Mouse (Mus musculus): ENCODE measurements at regions not wholly inside any gene's neighbourhood (a gene's known extent, or its start where the extent isn't known, plus 50 kb on each side); places are given as distances from the start of the nearest gene placed in this dataset.
A peak's percentile ranks its signal among the peaks of the same experiment; 100 is the strongest.

- no peak overlapping the region for H3K4me3 ChIP-seq
- H3K27ac ChIP-seq, result no peak overlapping the region
- WGBS, result 57% methylated on average over 6 of the region's 6 CpGs
- no peak for ATAC-seq (ENCODE audit: low FRiP score)
- H3K9me3 ChIP-seq (replicated peaks), result no peaks in the 10 kb centered on the region
- H3K36me3 ChIP-seq, result no peaks in the 10 kb centered on the region
- H3K4me2 ChIP-seq (replicated peaks), result no peak overlapping the region
- H3K27me3 ChIP-seq, result no peaks in the 10 kb centered on the region
- H3K4me1 ChIP-seq, result no peaks in the 10 kb centered on the region
- H3K9ac ChIP-seq, result no peak overlapping the region
Observed at GRCm38 (mm10) chr6:50760367-50760766, 106.1 kb upstream of the Npvf start.

- Histone ChIP-seq H3K4me1 (peaks cover 10% of the 10 kb centered on the region), H3K36me3 (no peaks in the 10 kb centered on the region), H3K4me2 (replicated peaks) (no peak overlapping the region), H3K27ac (no peak overlapping the region), H3K27me3 (no peaks in the 10 kb centered on the region), H3K9me3 (replicated peaks) (no peaks in the 10 kb centered on the region), H3K9ac (no peak overlapping the region), H3K4me3 (no peak overlapping the region)
- 46% methylated on average over 4 of the region's 4 CpGs for WGBS
- no peak for ATAC-seq (ENCODE audit: low FRiP score)
Observed at GRCm38 (mm10) chr6:50763121-50763520, 108.9 kb upstream of the Npvf start.

- peak overlapping the region; percentile 25; the same call in 1 of the 2 replicates for H3K4me2 ChIP-seq (replicated peaks)
- H3K27me3 ChIP-seq, result no peaks in the 10 kb centered on the region
- no peak overlapping the region for H3K9ac ChIP-seq
- H3K4me1 ChIP-seq, result peaks cover 10% of the 10 kb centered on the region
- H3K27ac ChIP-seq, result peak overlapping the region; percentile 64
- peak; percentile 38; the same call in 1 of the 2 replicates for ATAC-seq (ENCODE audit: low FRiP score)
- H3K36me3 ChIP-seq, result no peaks in the 10 kb centered on the region
- H3K9me3 ChIP-seq (replicated peaks), result no peaks in the 10 kb centered on the region
- 37% methylated on average over 14 of the region's 14 CpGs for WGBS
- H3K4me3 ChIP-seq, result no peak overlapping the region
Observed at GRCm38 (mm10) chr6:50766442-50766915, 112.2 kb upstream of the Npvf start.

- H3K9ac ChIP-seq, result no peak overlapping the region
- no peaks in the 10 kb centered on the region for H3K27me3 ChIP-seq
- H3K4me2 ChIP-seq (replicated peaks), result no peak overlapping the region
- no peaks in the 10 kb centered on the region for H3K9me3 ChIP-seq (replicated peaks)
- no peak overlapping the region for H3K4me3 ChIP-seq
- peaks cover 10% of the 10 kb centered on the region for H3K4me1 ChIP-seq
- 36% methylated on average over 6 of the region's 6 CpGs for WGBS
- no peaks in the 10 kb centered on the region for H3K36me3 ChIP-seq
- no peak for ATAC-seq (ENCODE audit: low FRiP score)
- peak overlapping the region; percentile 64 for H3K27ac ChIP-seq
Observed at GRCm38 (mm10) chr6:50767126-50767525, 112.9 kb upstream of the Npvf start.

GRCm38 (mm10) chr6:50767827-50768226, 113.6 kb upstream of the Npvf start:
- Histone ChIP-seq H3K4me2 (replicated peaks) (no peak overlapping the region), H3K36me3 (no peaks in the 10 kb centered on the region), H3K4me1 (peaks cover 10% of the 10 kb centered on the region), H3K9ac (no peak overlapping the region), H3K9me3 (replicated peaks) (no peaks in the 10 kb centered on the region), H3K27ac (no peak overlapping the region), H3K4me3 (no peak overlapping the region), H3K27me3 (no peaks in the 10 kb centered on the region)
- 89% methylated on average over 4 of the region's 4 CpGs for WGBS
- no peak for ATAC-seq (ENCODE audit: low FRiP score)

- Histone ChIP-seq H3K4me2 (replicated peaks) (no peak overlapping the region), H3K27me3 (no peaks in the 10 kb centered on the region), H3K9ac (no peak overlapping the region), H3K27ac (no peak overlapping the region), H3K36me3 (no peaks in the 10 kb centered on the region), H3K9me3 (replicated peaks) (no peaks in the 10 kb centered on the region), H3K4me1 (peaks cover 10% of the 10 kb centered on the region), H3K4me3 (no peak overlapping the region)
- 83% methylated on average over 2 of the region's 2 CpGs for WGBS
- ATAC-seq (ENCODE audit: low FRiP score), result no peak
Observed at GRCm38 (mm10) chr6:50769101-50769500, 114.9 kb upstream of the Npvf start.

- Histone ChIP-seq H3K9ac (no peak overlapping the region), H3K27ac (no peak overlapping the region), H3K36me3 (no peaks in the 10 kb centered on the region), H3K27me3 (no peaks in the 10 kb centered on the region), H3K9me3 (replicated peaks) (no peaks in the 10 kb centered on the region), H3K4me2 (replicated peaks) (no peak overlapping the region), H3K4me1 (peaks cover 15% of the 10 kb centered on the region), H3K4me3 (no peak overlapping the region)
- no peak for ATAC-seq (ENCODE audit: low FRiP score)
- WGBS, result 72% methylated on average over 3 of the region's 3 CpGs
Observed at GRCm38 (mm10) chr6:50770481-50770880, 116.2 kb upstream of the Npvf start.

- 55% methylated on average over 4 of the region's 4 CpGs for WGBS
- H3K27ac ChIP-seq, result peak overlapping the region; percentile 97
- peak overlapping the region; percentile 18; the same call in 1 of the 2 replicates for H3K9ac ChIP-seq
- H3K36me3 ChIP-seq, result no peaks in the 10 kb centered on the region
- H3K9me3 ChIP-seq (replicated peaks), result no peaks in the 10 kb centered on the region
- H3K4me3 ChIP-seq, result no peak overlapping the region
- peak overlapping the region; percentile 37; the same call in 1 of the 2 replicates for H3K4me2 ChIP-seq (replicated peaks)
- H3K27me3 ChIP-seq, result no peaks in the 10 kb centered on the region
- peaks cover 34% of the 10 kb centered on the region for H3K4me1 ChIP-seq
- no peak for ATAC-seq (ENCODE audit: low FRiP score)
Observed at GRCm38 (mm10) chr6:50775637-50776036, 121.4 kb upstream of the Npvf start.

- H3K27ac ChIP-seq, result peak overlapping the region; percentile 97
- peaks cover 34% of the 10 kb centered on the region for H3K4me1 ChIP-seq
- H3K9ac ChIP-seq, result peak overlapping the region; percentile 39; the same call in 1 of the 2 replicates
- no peaks in the 10 kb centered on the region for H3K9me3 ChIP-seq (replicated peaks)
- H3K36me3 ChIP-seq, result no peaks in the 10 kb centered on the region
- peak overlapping the region; percentile 37 for H3K4me2 ChIP-seq (replicated peaks)
- peak; percentile 36; the same call in 1 of the 2 replicates for ATAC-seq (ENCODE audit: low FRiP score)
- no peaks in the 10 kb centered on the region for H3K27me3 ChIP-seq
- no peak overlapping the region for H3K4me3 ChIP-seq
- WGBS, result 34% methylated on average over 11 of the region's 11 CpGs
Observed at GRCm38 (mm10) chr6:50776236-50776832, 122.1 kb upstream of the Npvf start.

- peak; percentile 93 for ATAC-seq (ENCODE audit: low FRiP score)
- no peaks in the 10 kb centered on the region for H3K9me3 ChIP-seq (replicated peaks)
- H3K4me2 ChIP-seq (replicated peaks), result peak overlapping the region; percentile 37
- H3K27me3 ChIP-seq, result no peaks in the 10 kb centered on the region
- H3K4me1 ChIP-seq, result peaks cover 34% of the 10 kb centered on the region
- no peak overlapping the region for H3K4me3 ChIP-seq
- H3K36me3 ChIP-seq, result no peaks in the 10 kb centered on the region
- WGBS, result 13% methylated on average over 10 of the region's 10 CpGs
- peak overlapping the region; percentile 97 for H3K27ac ChIP-seq
- H3K9ac ChIP-seq, result no peak overlapping the region
Observed at GRCm38 (mm10) chr6:50776931-50777495, 122.8 kb upstream of the Npvf start.

GRCm38 (mm10) chr6:50777827-50778226, 123.6 kb upstream of the Npvf start:
- peak overlapping the region; percentile 37 for H3K4me2 ChIP-seq (replicated peaks)
- no peaks in the 10 kb centered on the region for H3K36me3 ChIP-seq
- no peaks in the 10 kb centered on the region for H3K9me3 ChIP-seq (replicated peaks)
- peak; percentile 20; the same call in 1 of the 2 replicates for ATAC-seq (ENCODE audit: low FRiP score)
- 35% methylated on average over 4 of the region's 4 CpGs for WGBS
- H3K27ac ChIP-seq, result peak overlapping the region; percentile 97
- no peak overlapping the region for H3K9ac ChIP-seq
- H3K4me1 ChIP-seq, result peaks cover 34% of the 10 kb centered on the region
- H3K4me3 ChIP-seq, result no peak overlapping the region
- no peaks in the 10 kb centered on the region for H3K27me3 ChIP-seq

- Histone ChIP-seq H3K27ac (no peak overlapping the region), H3K4me1 (peaks cover 34% of the 10 kb centered on the region), H3K36me3 (no peaks in the 10 kb centered on the region), H3K4me3 (no peak overlapping the region), H3K9me3 (replicated peaks) (no peaks in the 10 kb centered on the region), H3K9ac (no peak overlapping the region), H3K27me3 (no peaks in the 10 kb centered on the region), H3K4me2 (replicated peaks) (no peak overlapping the region)
- no peak for ATAC-seq (ENCODE audit: low FRiP score)
- WGBS, result 86% methylated on average over 3 of the region's 3 CpGs
Observed at GRCm38 (mm10) chr6:50780677-50781076, 126.4 kb upstream of the Npvf start.

- no peaks in the 10 kb centered on the region for H3K36me3 ChIP-seq
- 92% methylated on average over 10 of the region's 10 CpGs for whole genome bisulfite sequencing
- H3K4me3 ChIP-seq, result no peak overlapping the region
- peaks cover 28% of the 10 kb centered on the region for H3K4me1 ChIP-seq
- no peaks in the 10 kb centered on the region for H3K9me3 ChIP-seq (replicated peaks)
- H3K9ac ChIP-seq, result no peak overlapping the region
- H3K27me3 ChIP-seq, result no peaks in the 10 kb centered on the region
- H3K27ac ChIP-seq, result no peak overlapping the region
- ATAC-seq (ENCODE audit: low FRiP score), result no peak
- H3K4me2 ChIP-seq (replicated peaks), result no peak overlapping the region
Observed at GRCm38 (mm10) chr6:50781271-50781670, 127.0 kb upstream of the Npvf start.
